Mouse (Mus musculus) bone marrow, adult 2 months (tissue): ENCODE results near the gene Pmm2. TPM values are rescaled to one million over a fixed set of nuclear protein-coding genes. Genes with fewer than 3 reads are reported as not detected.

ENCODE experiments used
- H3K27ac ChIP-seq: fragments of 200-500 bp; 2 replicates; pipeline ENCODE4 v1.5.1; 2012; ENCODE audit warnings: low read depth, mild to moderate bottlenecking, control low read depth, inconsistent platforms, low read length; ENCODE audit not compliant: control insufficient read depth, poor library complexity, insufficient read depth
- H3K4me1 ChIP-seq: fragments of 200-500 bp; 2 replicates; pipeline ENCODE4 v1.6.1; 2011; ENCODE audit warnings: low read length; ENCODE audit not compliant: control insufficient read depth, insufficient read depth
- H3K4me3 ChIP-seq: fragments of 200-500 bp; replicated peaks from 2 replicates; pipeline ENCODE3; 2011; ENCODE audit warnings: mild to moderate bottlenecking, low read depth, low read length, control low read depth; ENCODE audit not compliant: control insufficient read depth
- CTCF ChIP-seq: fragments of 200-500 bp; IDR thresholded peaks from 2 replicates; pipeline ENCODE4 v1.5.1; 2011; ENCODE audit warnings: low read length, control low read depth; ENCODE audit not compliant: control insufficient read depth, insufficient read depth
- POLR2A ChIP-seq: fragments of 200-500 bp; IDR thresholded peaks from 2 replicates; pipeline ENCODE4 v1.6.1; 2011; ENCODE audit warnings: low read depth, mild to moderate bottlenecking, control low read depth, low read length, borderline replicate concordance; ENCODE audit not compliant: control insufficient read depth
- WGBS: fragments of 180-500 bp; shearing (Covaris S2); methylation state at CpG from one replicate; pipeline ENCODE4 v1.1.7; 2018; 5-methylcytosine and 5-hydroxymethylcytosine counted together
- polyA plus RNA-seq: library from polyadenylated mRNA; stranded (reverse); fragments of >200 nt; gene quantifications from 2 replicates; pipeline ENCODE4 v1.2.4, GENCODE M21; 2011; ENCODE audit warnings: low replicate concordance; ENCODE audit not compliant: missing spikeins, insufficient read depth, insufficient read length

Pmm2 gene
- polyA plus RNA-seq: 23.4 and 41.4 TPM in 2 replicates

GRCm38 (mm10) chr16:8637217-8638051, at the start of gene Pmm2, which contains the start of gene Tmem186:
Gene Pmm2 (plus strand): TSS chr16:8637674.
Gene Tmem186 (minus strand): TSS chr16:8637712.
- WGBS: under 1% methylated on average over 59 of the region's 59 CpGs
- no peaks in the 10 kb centered on the region; the same call in 1 of the 2 replicates for H3K4me1 ChIP-seq
- peak within 1 kb of the TSS; percentile 89 for H3K27ac ChIP-seq
- peak; percentile 14; the same call in 1 of the 2 replicates for TF ChIP-seq CTCF
- peak; percentile 52 for TF ChIP-seq POLR2A
- peak within 1 kb of the TSS; percentile 92 for H3K4me3 ChIP-seq

DNA sequence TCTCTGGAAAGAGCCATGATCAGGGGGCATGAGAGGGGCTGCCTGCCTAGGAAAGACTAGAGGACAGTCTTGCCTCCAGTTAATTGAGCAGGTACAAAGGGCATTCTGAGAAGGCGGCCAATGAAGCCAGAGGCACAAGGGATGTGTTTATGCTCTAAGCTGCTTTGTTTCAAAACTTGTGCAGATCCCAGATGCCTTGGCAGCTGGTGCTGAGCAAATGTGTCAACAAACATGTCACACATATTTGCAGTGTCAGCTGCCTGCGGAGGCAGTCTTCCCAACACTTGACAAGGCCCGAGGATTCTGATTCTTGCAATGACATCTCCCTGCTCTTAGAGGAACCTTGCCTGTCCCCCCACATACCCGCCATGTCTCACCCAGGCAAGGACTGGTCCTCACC, 42.1 kb upstream of the Pmm2 start:
- Histone ChIP-seq H3K4me1 (no peaks in the 10 kb centered on the region), H3K27ac (no peak overlapping the region), H3K4me3 (no peak overlapping the region)
- WGBS: 75% methylated on average over 4 of the region's 4 CpGs
- TF ChIP-seq POLR2A (no peak), CTCF (no peak)

DNA sequence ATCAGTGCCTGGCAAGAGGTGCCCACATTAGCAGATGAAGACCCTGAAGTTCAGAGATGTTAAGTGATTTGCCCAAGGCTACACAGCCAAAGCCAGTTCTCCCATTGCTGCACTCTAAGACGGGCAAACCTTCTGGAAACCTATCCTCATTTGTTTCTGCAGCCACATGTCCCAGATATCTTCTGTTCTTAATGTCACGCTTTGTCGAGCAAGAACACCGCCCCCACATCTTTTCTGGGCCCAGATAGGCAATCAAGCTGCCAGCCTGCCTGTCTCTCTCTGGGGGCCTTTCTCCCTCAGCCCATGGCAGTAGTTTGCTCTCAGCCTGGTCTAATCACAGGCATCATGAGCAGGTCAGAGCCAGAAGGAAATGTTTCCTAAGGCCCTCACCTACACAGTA, 41.1 kb upstream of the Pmm2 start:
- Histone ChIP-seq H3K4me1 (no peaks in the 10 kb centered on the region), H3K27ac (no peak overlapping the region), H3K4me3 (no peak overlapping the region)
- TF ChIP-seq CTCF (no peak), POLR2A (no peak)
- 77% methylated on average over 4 of the region's 4 CpGs for WGBS

DNA sequence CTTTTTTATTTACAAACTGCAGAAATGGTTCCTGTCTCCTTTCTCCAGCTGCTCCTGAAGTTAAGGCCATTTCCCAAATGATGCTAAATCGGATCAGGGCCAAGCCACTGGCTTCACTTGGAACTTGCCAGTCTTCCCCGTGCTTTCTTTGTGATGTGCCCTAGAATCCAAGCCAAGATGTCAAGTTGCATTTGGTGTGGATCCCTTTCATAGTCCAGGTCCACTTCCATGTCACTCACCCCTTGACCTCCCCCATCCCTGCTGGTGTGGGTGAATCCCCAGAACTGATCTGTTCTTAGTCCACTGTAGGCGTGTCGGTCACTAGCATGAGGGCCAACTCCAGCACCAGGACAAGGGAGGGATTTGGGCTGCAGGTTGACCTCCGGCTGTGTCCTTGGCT, 40.0 kb upstream of the Pmm2 start:
- Histone ChIP-seq H3K4me3 (no peak overlapping the region), H3K27ac (no peak overlapping the region), H3K4me1 (no peaks in the 10 kb centered on the region)
- 75% methylated on average over 5 of the region's 5 CpGs for WGBS
- TF ChIP-seq CTCF (no peak), POLR2A (no peak)

DNA sequence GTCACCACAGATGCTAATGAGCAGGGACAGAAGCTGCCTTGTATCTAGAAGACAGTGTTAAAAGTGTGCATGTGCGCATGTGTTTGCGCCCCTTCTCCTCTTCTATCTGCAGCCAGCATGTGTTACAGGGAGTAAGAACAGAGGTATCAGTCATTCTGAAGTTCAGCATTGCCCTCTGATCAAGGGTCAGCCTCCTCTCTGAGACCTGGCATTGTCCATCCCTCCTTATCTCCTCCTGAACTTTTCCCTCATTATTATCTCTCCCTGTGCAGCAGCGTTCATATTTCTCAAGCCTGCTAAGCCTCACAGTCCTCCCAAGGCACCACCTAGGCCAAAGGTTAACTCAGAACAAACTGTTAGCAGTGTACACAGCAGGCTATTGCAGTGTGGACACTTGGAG, 33.7 kb upstream of the Pmm2 start:
- Histone ChIP-seq H3K27ac (no peak overlapping the region), H3K4me1 (no peaks in the 10 kb centered on the region), H3K4me3 (no peak overlapping the region)
- WGBS: 67% methylated on average over 3 of the region's 3 CpGs
- no peak for TF ChIP-seq CTCF
- no peak for TF ChIP-seq POLR2A

- H3K4me3 ChIP-seq: no peak overlapping the region
- H3K27ac ChIP-seq: no peak overlapping the region
- H3K4me1 ChIP-seq: peaks cover 3% of the 10 kb centered on the region
- TF ChIP-seq POLR2A (no peak), CTCF (no peak)
- 51% methylated on average over 3 of the region's 3 CpGs for WGBS
Measured at GRCm38 (mm10) chr16:8610397-8610796, 27.1 kb upstream of the Pmm2 start.

DNA sequence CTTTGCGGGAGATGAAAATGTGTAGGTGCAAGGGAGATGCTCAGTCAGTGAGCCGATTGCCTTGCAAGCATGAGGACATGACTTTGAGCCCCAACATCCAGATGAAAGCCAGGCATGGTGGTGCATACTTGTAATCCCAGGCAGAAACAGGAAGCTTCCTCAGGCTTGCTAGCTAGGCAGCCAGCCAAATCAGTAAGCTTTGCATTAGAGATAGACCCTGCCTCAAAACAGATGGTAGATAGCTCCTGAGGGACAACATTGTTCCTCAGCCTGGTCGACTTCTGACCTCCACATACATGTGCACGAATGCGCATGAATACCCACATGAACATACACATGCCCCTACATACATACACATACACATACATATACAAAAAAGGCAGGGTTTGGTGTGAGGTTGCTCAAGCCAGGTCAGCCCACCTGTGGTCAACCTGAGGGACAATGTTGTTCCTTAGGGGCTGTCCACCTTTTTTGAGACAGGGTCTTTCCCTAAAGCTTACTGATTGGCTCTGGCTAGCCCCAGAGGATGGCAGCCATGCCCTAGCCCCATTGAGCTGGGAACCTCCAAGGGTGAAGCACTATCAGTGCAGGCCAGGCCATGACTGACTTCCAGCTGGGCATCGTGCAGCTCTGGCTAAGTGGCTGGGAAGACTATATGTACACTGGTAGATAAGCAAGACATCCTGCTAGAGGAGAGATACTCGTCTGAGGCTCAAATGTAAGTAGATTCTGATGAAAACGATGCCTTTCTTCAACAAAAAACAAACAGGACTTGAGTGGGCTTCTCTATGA, 25.1 kb upstream of the Pmm2 start:
- no peak for TF ChIP-seq POLR2A
- no peak for TF ChIP-seq CTCF
- WGBS: 67% methylated on average over 8 of the region's 8 CpGs
- H3K4me1 ChIP-seq: peaks cover 3% of the 10 kb centered on the region
- peak overlapping the region; percentile 87 for H3K27ac ChIP-seq
- H3K4me3 ChIP-seq: no peak overlapping the region

GRCm38 (mm10) chr16:8613039-8613438, 24.4 kb upstream of the Pmm2 start:
- Histone ChIP-seq H3K4me3 (peak overlapping the region; percentile 3), H3K4me1 (peaks cover 3% of the 10 kb centered on the region), H3K27ac (peak overlapping the region; percentile 87)
- WGBS: 64% methylated on average over 4 of the region's 4 CpGs
- TF ChIP-seq POLR2A (no peak), CTCF (no peak)
